Mouse (Mus musculus) kidney, adult 2 months (tissue): ENCODE results near the gene Zfp92. TPM values are rescaled to one million over a fixed set of nuclear protein-coding genes. Genes with fewer than 3 reads are reported as not detected.

Experiments used
- DNase-seq: peaks from one replicate; pipeline ENCODE4 v3.0.0; 2021
- H3K27ac ChIP-seq: fragments of 200-500 bp; 2 replicates; pipeline ENCODE4 v1.5.1; 2012; ENCODE audit warnings: low read depth, low read length, control low read depth, inconsistent platforms; ENCODE audit not compliant: insufficient read depth
- H3K27me3 ChIP-seq: fragments of 200-500 bp; replicated peaks from 2 replicates; pipeline ENCODE4 v1.6.1; 2012; ENCODE audit warnings: mild to moderate bottlenecking, moderate library complexity, low read length, inconsistent platforms; ENCODE audit not compliant: control insufficient read depth, insufficient read depth
- H3K36me3 ChIP-seq: fragments of 200-500 bp; 2 replicates; pipeline ENCODE4 v1.6.1; 2012; ENCODE audit warnings: mild to moderate bottlenecking, moderate library complexity, low read length, inconsistent platforms; ENCODE audit not compliant: control insufficient read depth, insufficient read depth
- H3K4me1 ChIP-seq: fragments of 200-500 bp; 2 replicates; pipeline ENCODE4 v1.6.1; 2011; ENCODE audit warnings: low read length; ENCODE audit not compliant: control insufficient read depth, insufficient read depth
- H3K4me3 ChIP-seq: fragments of 200-500 bp; 2 replicates; pipeline ENCODE4 v1.5.1; 2011; ENCODE audit warnings: mild to moderate bottlenecking, low read depth, low read length, control low read depth; ENCODE audit not compliant: insufficient read depth
- CTCF ChIP-seq: fragments of 200-500 bp; conservative IDR thresholded peaks from 2 replicates; pipeline ENCODE4 v1.5.1; 2011; ENCODE audit warnings: low read depth, mild to moderate bottlenecking, control low read depth, low read length, moderate library complexity, mixed read lengths; ENCODE audit not compliant: insufficient read depth, insufficient read length
- POLR2A ChIP-seq: fragments of 200-500 bp; IDR thresholded peaks from one replicate; pipeline ENCODE4 v1.6.1; 2011; ENCODE audit warnings: low read depth, low read length, control low read depth
- WGBS: fragments of 180-500 bp; shearing (Covaris S2); methylation state at CpG from one replicate; pipeline ENCODE4 v1.1.7; 2018; 5-methylcytosine and 5-hydroxymethylcytosine counted together
- polyA plus RNA-seq: library from polyadenylated mRNA; depleted of rRNA; stranded (reverse); fragments of >200 nt; gene quantifications from 2 replicates; pipeline ENCODE4 v1.2.3, GENCODE M21; 2012

The Zfp92 gene
- polyA plus RNA-seq, 1 experiment: 0.06 TPM

DNA sequence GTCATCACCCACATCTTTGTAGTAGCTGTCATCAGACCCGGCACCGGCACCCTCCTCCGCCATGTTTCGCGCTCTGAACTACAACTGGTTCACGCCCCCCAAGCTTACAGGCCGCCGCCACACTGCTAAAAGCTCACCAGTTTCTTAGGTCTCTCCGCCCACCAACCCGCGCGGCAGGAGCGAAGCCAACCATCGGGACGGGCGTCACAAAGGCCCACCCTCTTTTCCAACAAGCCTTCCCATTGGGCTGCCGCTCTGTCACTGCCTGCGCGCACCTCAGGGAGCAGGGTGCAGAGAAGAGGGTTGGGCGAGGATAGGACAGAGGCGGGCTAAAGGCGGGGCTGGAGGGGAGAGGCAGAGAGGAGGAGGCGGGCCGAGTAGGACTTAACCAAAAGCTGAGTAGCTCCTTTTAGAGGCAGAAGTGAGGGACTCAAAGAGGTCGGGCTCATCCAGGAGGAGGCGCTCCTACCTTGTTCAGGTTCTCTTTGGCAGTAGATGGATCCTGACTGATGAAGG, 48.0 kb downstream of the Zfp92 start, which contains the start of gene Haus7:
Haus7 (minus strand) TSS at position 168 of the 516 bp plus-strand sequence.
- Histone ChIP-seq H3K27ac (peak within 1 kb of the TSS; percentile 39; the same call in 1 of the 2 replicates), H3K27me3 (no peaks in the 10 kb centered on the region), H3K36me3 (no peaks in the 10 kb centered on the region), H3K4me3 (peak within 1 kb of the TSS; percentile 73), H3K4me1 (peaks cover 3% of the 10 kb centered on the region; the same call in 1 of the 2 replicates)
- TF ChIP-seq CTCF (peak; percentile 68), POLR2A (no peak)
- under 1% methylated on average over 25 of the region's 26 CpGs for WGBS
- peak; percentile 96 for DNase-seq

DNA sequence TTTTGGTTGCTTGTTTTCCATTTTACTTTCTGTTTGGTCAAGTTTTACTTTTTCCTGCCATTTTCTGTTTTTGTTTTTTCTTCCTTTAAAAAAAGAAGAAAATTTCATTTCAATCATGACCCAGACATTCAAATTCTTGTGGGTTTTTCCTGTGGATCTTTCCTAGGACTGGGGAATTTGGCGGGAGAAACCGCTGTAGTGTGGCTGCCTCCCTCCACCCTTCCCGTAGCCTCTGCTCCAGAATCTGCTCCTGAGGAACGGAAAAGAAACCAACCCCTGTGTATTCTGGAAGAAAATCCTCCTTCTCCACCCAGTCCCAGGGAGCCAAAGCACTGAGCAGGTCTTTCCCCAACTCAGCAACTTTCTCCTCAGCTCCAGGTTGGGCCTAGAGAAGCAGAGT, 49.9 kb downstream of the Zfp92 start:
- TF ChIP-seq CTCF (no peak), POLR2A (no peak)
- no peak overlapping the region for H3K27ac ChIP-seq
- H3K36me3 ChIP-seq: no peaks in the 10 kb centered on the region
- no peak for DNase-seq
- WGBS: 59% methylated on average over 4 of the region's 4 CpGs
- H3K4me1 ChIP-seq: peaks cover 7% of the 10 kb centered on the region; the same call in 1 of the 2 replicates
- no peak overlapping the region for H3K4me3 ChIP-seq
- H3K27me3 ChIP-seq: no peaks in the 10 kb centered on the region

DNA sequence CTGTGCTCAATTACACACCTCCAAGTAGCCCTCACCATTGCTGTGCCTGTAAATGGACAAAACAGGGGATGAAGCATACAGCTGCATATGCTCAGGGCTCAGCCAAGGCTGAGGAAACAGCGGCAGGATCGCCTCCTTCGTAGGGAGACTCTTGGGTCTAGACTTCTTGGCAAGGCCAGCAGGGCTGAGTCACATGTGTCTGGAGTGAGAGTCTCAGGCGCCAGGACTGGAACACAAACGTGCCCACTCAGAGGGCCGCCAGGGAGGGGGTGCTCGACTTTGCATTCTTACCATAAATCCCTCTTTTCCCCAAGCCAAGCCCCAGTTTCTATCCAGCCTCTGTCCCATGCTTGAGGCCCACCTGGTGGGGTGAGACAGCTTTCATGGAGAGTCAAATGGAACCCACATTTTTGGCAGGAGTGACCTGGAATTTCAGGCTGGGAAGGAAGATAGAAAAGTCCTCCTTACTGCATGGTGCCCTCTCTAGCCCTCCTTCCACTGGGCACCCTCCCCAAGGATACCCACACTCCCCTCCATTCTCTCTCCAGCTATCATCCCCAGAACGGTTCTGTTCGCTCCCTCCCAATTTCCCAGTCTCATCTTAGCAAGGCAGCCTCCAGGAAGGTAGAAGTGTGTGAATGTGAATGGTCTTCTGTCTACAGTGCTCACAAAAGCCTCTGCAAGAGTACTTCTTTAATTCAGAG, 54.7 kb downstream of the Zfp92 start:
- Histone ChIP-seq H3K4me1 (0 out of 2 replicates have a peak, but pooled peaks cover 4% of the 10 kb centered on the region), H3K27ac (no peak overlapping the region; the same call in 1 of the 2 replicates), H3K36me3 (no peaks in the 10 kb centered on the region), H3K4me3 (no peak overlapping the region), H3K27me3 (no peaks in the 10 kb centered on the region)
- DNase-seq: peak; percentile 28
- 58% methylated on average over 9 of the region's 9 CpGs for WGBS
- TF ChIP-seq POLR2A (no peak), CTCF (no peak)

DNA sequence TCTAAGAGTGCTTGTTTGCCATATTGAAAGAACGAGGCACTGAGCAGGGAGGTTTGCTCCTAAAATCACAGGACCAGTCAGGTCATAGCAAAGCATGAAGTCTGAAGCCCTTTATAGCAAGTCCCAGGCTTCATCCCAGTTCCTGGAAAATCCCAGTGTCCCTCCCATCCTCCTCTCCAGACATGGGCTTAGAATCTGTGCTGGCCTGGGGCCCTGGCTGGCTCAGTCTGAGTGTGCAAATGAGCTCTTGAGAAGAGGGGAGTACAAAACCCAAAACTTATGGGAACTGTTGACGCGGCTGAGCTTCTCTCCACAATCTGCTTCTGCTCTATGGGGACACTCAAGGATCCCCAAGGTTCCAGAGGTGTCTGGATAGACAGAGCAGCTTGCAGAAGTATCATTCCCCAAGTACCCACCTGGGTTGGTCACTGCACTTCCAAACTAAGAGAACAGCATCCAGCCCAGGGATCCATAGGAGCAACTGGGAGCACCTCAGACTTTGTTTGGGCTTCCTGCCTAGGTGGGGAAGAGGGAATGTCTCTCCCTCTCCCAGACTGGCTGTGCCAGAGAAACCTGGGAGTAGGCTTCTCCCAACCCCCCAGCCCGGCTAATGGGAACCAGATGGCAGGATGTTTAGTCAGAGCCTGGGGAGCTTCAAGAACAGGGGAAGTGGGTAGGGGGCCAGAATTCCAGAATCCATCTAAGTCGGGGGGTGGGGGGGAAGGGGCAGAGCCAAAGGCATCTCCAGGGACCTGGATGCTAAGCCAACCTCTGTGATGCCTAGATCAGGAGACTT, 56.7 kb downstream of the Zfp92 start:
- TF ChIP-seq POLR2A (no peak), CTCF (no peak)
- peak; percentile 36 for DNase-seq
- 79% methylated on average over 5 of the region's 5 CpGs for WGBS

DNA sequence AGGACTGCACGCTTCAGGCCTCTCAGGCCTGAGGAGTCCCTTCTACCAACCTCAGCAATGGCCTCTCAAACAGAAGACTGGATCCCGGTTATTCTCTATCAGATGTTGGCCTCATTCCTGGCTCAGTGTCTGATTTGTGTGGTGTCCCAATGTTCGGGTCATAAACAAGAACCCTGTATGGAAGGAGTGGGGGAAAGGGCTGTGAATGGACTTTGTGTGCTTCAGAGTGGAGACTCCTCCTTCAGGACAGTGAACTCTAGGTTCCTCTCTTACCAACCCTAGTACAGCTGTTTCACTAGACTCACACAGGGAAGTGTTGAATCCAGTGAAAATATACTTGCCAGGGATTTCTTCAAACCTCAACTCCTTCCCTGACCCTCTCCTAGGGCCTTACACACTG, 57.4 kb downstream of the Zfp92 start:
- no peak overlapping the region for H3K27ac ChIP-seq
- 64% methylated on average over 3 of the region's 3 CpGs for WGBS
- TF ChIP-seq CTCF (no peak), POLR2A (no peak)
- H3K36me3 ChIP-seq: no peaks in the 10 kb centered on the region
- no peaks in the 10 kb centered on the region for H3K27me3 ChIP-seq
- H3K4me3 ChIP-seq: no peak overlapping the region
- DNase-seq: peak; percentile 35
- 0 out of 2 replicates have a peak, but pooled peaks cover 4% of the 10 kb centered on the region for H3K4me1 ChIP-seq

More for the DNA sequence above, 56.7 kb downstream of the Zfp92 start:
- 0 out of 2 replicates have a peak, but pooled peaks cover 4% of the 10 kb centered on the region for H3K4me1 ChIP-seq
- no peak overlapping the region for H3K4me3 ChIP-seq
- peak overlapping the region; percentile 52; the same call in 1 of the 2 replicates for H3K27ac ChIP-seq
- no peaks in the 10 kb centered on the region for H3K27me3 ChIP-seq
- no peaks in the 10 kb centered on the region for H3K36me3 ChIP-seq

DNA sequence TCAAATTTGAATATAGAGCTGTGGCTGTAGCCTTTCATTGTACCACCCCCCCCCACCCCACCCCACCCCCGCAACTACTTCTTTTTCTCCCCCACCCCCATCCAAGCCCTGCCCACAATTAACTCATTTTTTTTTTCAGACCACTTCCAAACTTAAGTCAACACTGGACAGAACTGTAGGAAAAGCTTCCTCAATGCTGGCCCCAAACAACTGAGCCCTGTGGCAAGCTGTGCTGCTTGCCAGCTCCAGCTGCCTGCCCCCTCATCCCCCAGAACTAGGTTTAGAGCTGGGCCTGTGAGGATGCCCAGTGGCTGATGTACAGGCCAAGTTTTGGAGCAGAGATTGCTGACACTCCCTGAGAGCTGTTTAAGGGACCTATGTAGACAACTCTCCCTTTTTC, 57.9 kb downstream of the Zfp92 start:
- Histone ChIP-seq H3K4me1 (0 out of 2 replicates have a peak, but pooled peaks cover 4% of the 10 kb centered on the region), H3K36me3 (no peaks in the 10 kb centered on the region), H3K4me3 (no peak overlapping the region), H3K27ac (peak overlapping the region; percentile 16; the same call in 1 of the 2 replicates), H3K27me3 (no peaks in the 10 kb centered on the region)
- TF ChIP-seq POLR2A (no peak), CTCF (no peak)
- WGBS: 88% methylated on average over 1 of the region's 1 CpGs
- DNase-seq: no peak
